Mouse (Mus musculus): ENCODE measurements around the gene Uckl1.

DNA sequence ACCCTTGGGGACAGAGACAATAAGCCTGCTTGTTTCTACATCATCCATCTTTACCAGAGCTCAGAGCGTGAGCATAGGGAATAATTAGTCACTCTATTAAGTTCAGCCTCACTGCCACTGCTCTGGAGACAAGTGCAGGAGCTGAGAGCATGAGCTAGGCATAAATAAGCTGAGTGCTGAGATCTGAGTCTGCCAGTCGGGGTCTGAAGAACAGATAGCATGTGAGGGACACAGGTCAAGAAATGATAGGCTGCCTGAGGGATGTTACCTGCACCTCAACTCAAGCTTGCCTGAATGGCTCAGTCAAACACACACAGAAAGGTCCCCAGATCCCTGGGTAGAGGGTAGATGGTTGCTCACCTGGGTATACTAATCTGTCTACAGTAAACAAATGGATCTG is 7.6 kb downstream of the Uckl1 start:
- TF ChIP-seq POLR2A (IDR thresholded peaks at IDR 0.05; ENCODE audit: low read depth, low read length) (no peak), CTCF (IDR thresholded peaks at IDR 0.05; ENCODE audit: borderline replicate concordance, insufficient read depth, low read length) (no peak)

Data from embryonic fibroblast, embryonic 13.5 days (primary cell).